Mouse (Mus musculus) heart, postnatal 0 days (tissue): Measurements from ENCODE around the gene Wnt3a.

Experiments used
- CTCF ChIP-seq: IDR thresholded peaks from 2 replicates; pipeline ENCODE4 v1.5.1; 2016; ENCODE audit warnings: antibody characterized with exemption, control low read depth, low read depth
- EP300 ChIP-seq: IDR thresholded peaks from 2 replicates; pipeline ENCODE4 v1.6.1; 2016; ENCODE audit warnings: antibody characterized with exemption, low read depth

DNA sequence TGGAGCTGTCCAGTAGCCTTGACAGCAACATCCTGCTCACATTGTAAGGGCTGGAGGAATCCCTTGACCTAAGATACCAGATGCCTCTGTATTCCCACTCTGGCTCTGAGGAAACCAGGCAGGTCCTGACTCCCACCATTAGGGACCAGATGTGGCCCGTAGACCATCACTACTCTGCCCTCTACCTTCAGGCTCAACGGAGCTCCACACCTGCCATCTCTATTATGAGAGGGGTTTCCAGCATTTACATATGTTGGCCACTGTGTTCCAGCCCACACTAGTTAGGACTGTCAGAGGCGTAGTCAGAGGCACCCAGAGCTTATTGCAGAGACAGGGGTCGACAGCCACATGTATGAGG lies 51.1 kb downstream of the Wnt3a start:
- TF ChIP-seq CTCF (no peak), EP300 (no peak)
